Mouse (Mus musculus) lung, postnatal 25 days (tissue): ENCODE results near the gene Ccnd2.

Source experiments
- DNase-seq: peaks from one replicate; pipeline ENCODE4 v3.0.0; 2022; ENCODE audit warnings: low spot score

Ccnd2 gene

GRCm38 (mm10) chr6:127108368-127109060 lies 43.5 kb downstream of the Ccnd2 start:
- DNase-seq: no peak

- no peak for DNase-seq
Measured at GRCm38 (mm10) chr6:127107413-127107812, 44.6 kb downstream of the Ccnd2 start.

- DNase-seq: peak; percentile 21
Measured at GRCm38 (mm10) chr6:127106726-127107125, 45.3 kb downstream of the Ccnd2 start.

- DNase-seq: no peak
Measured at GRCm38 (mm10) chr6:127106189-127106588, 45.8 kb downstream of the Ccnd2 start.

GRCm38 (mm10) chr6:127105107-127105506 lies 46.9 kb downstream of the Ccnd2 start:
- no peak for DNase-seq

GRCm38 (mm10) chr6:127104396-127105029 lies 47.5 kb downstream of the Ccnd2 start:
- no peak for DNase-seq

- no peak for DNase-seq
Measured at GRCm38 (mm10) chr6:127103506-127104275, 48.3 kb downstream of the Ccnd2 start.

- no peak for DNase-seq
Measured at GRCm38 (mm10) chr6:127094565-127094964, 57.4 kb downstream of the Ccnd2 start.

GRCm38 (mm10) chr6:127086739-127087138 lies 65.3 kb downstream of the Ccnd2 start:
- peak; percentile 48 for DNase-seq

- DNase-seq: no peak
Measured at GRCm38 (mm10) chr6:127081820-127082219, 70.2 kb downstream of the Ccnd2 start.

- DNase-seq: peak; percentile 16
Measured at GRCm38 (mm10) chr6:127079867-127080731, 71.9 kb downstream of the Ccnd2 start.
